In genomic region chr4:32829316-32829715, GRCm38 (mm10) we compare ENCODE assay signal across 27 mouse cellular contexts. TPM values are rescaled to one million over a fixed set of nuclear protein-coding genes. Genes with fewer than 3 reads are reported as not detected.
A peak's percentile ranks its signal among the peaks of the same experiment; 100 is the strongest.
DNase-seq lines count a peak whose midpoint lies in the region; ATAC-seq and TF ChIP-seq lines count a peak whose summit lies in the region.
"Had no signal": no experiment of that assay in that cellular context is flagged by ENCODE, and none has a peak within 500 bp of the region (broad histone marks: within the 10 kb centered on the region; RNA-seq: fewer than 3 reads in every experiment).

No protein-coding gene starts in this region.

- H3K9me3 ChIP-seq in kidney, embryonic 15.5 days (replicated peaks) = no peaks in the 10 kb centered on the region
- no peaks in the 10 kb centered on the region for H3K9me3 ChIP-seq in midbrain, embryonic 11.5 days (ENCODE audit: control insufficient read depth, low read length)
- H3K9me3 ChIP-seq in midbrain, embryonic 15.5 days = no peaks in the 10 kb centered on the region
- H3K9me3 ChIP-seq: forebrain, embryonic 13.5 days; G1E; hindbrain, embryonic 13.5 days; limb, embryonic 15.5 days; liver, embryonic 15.5 days; midbrain, embryonic 10.5 days; neural tube, embryonic 13.5 days had no signal

- 23% methylated on average over 10 of the region's 10 CpGs for WGBS in kidney, embryonic 15.5 days
- 80% methylated on average over 10 of the region's 10 CpGs for WGBS in midbrain, embryonic 11.5 days
- 82% methylated on average over 10 of the region's 10 CpGs for WGBS in midbrain, embryonic 15.5 days

- H3K27me3 ChIP-seq in kidney, embryonic 15.5 days = no peaks in the 10 kb centered on the region
- H3K27me3 ChIP-seq in midbrain, embryonic 11.5 days (ENCODE audit: control insufficient read depth, insufficient read depth, low read length) = no peaks in the 10 kb centered on the region
- H3K27me3 ChIP-seq in midbrain, embryonic 15.5 days (replicated peaks) = no peaks in the 10 kb centered on the region
- H3K27me3 ChIP-seq: forebrain, embryonic 13.5 days; hindbrain, embryonic 13.5 days; limb, embryonic 15.5 days; liver, embryonic 15.5 days; neural tube, embryonic 13.5 days had no signal

- peaks cover 27% of the 10 kb centered on the region for H3K4me1 ChIP-seq in kidney, embryonic 15.5 days
- H3K4me1 ChIP-seq in midbrain, embryonic 11.5 days (ENCODE audit: control insufficient read depth, insufficient read depth, low read length) = peaks cover 5% of the 10 kb centered on the region; the same call in 1 of the 2 replicates
- peaks cover 15% of the 10 kb centered on the region for H3K4me1 ChIP-seq in midbrain, embryonic 15.5 days

- no peak overlapping the region for H3K4me3 ChIP-seq in gastrocnemius, adult 2 months
- H3K4me3 ChIP-seq in kidney, embryonic 15.5 days (replicated peaks) = no peak overlapping the region
- no peak overlapping the region for H3K4me3 ChIP-seq in midbrain, embryonic 11.5 days (ENCODE audit: low read depth, low read length)
- no peak overlapping the region for H3K4me3 ChIP-seq in midbrain, embryonic 15.5 days
- H3K4me3 ChIP-seq: forebrain, embryonic 13.5 days; hindbrain, embryonic 13.5 days; limb, embryonic 15.5 days; liver, embryonic 15.5 days; midbrain, embryonic 10.5 days; myocyte; neural tube, embryonic 13.5 days had no signal

- peak; percentile 21 for DNase-seq in gastrocnemius, adult 2 months
- no peak for DNase-seq in gastrocnemius, postnatal 25 days
- no peak for DNase-seq in kidney, adult 18-20 months
- peak; percentile 71 for DNase-seq in midbrain, embryonic 11.5 days (ENCODE audit: low spot score, missing footprints)
- peak; percentile 26 for DNase-seq in mesoderm, embryonic 11.5 days (ENCODE audit: low read depth, low spot score)
- DNase-seq in cerebellum, postnatal 4 days (ENCODE audit: low spot score in 2 of 2) = no peak
- DNase-seq: adrenal gland, adult 8-10 months; cerebellum, adult 8-10 months; cerebellum, postnatal 25 days; heart, postnatal 36 days; kidney, postnatal 4 days; lung, embryonic 14.5 days; lung, postnatal 14 days; retina, postnatal 1 day; right cerebral cortex, postnatal 14 days; thymus, postnatal 25 days had no signal

- H3K36me3 ChIP-seq in kidney, embryonic 15.5 days = no peaks in the 10 kb centered on the region
- H3K36me3 ChIP-seq in midbrain, embryonic 11.5 days (ENCODE audit: control insufficient read depth, insufficient read depth, low read length) = no peaks in the 10 kb centered on the region
- no peaks in the 10 kb centered on the region for H3K36me3 ChIP-seq in midbrain, embryonic 15.5 days (replicated peaks)
- H3K36me3 ChIP-seq: G1E; hindbrain, embryonic 13.5 days; limb, embryonic 15.5 days; liver, embryonic 15.5 days; neural tube, embryonic 13.5 days had no signal

- H3K4me2 ChIP-seq in kidney, embryonic 15.5 days = no peak overlapping the region
- no peak overlapping the region for H3K4me2 ChIP-seq in midbrain, embryonic 11.5 days
- no peak overlapping the region for H3K4me2 ChIP-seq in midbrain, embryonic 15.5 days
- H3K4me2 ChIP-seq: forebrain, embryonic 13.5 days; hindbrain, embryonic 13.5 days; limb, embryonic 15.5 days; lung, embryonic 14.5 days; neural tube, embryonic 13.5 days had no signal

- H3K9ac ChIP-seq in kidney, embryonic 15.5 days = no peak overlapping the region
- no peak overlapping the region for H3K9ac ChIP-seq in midbrain, embryonic 11.5 days (ENCODE audit: low read length)
- H3K9ac ChIP-seq in midbrain, embryonic 15.5 days = no peak overlapping the region
- H3K9ac ChIP-seq: forebrain, embryonic 13.5 days; hindbrain, embryonic 13.5 days; limb, embryonic 15.5 days; liver, embryonic 15.5 days; lung, embryonic 14.5 days; neural tube, embryonic 13.5 days had no signal

- H3K27ac ChIP-seq in gastrocnemius, adult 2 months = peak overlapping the region; percentile 40; the same call in 1 of the 2 replicates
- no peak overlapping the region for H3K27ac ChIP-seq in kidney, embryonic 15.5 days
- H3K27ac ChIP-seq in midbrain, embryonic 11.5 days (ENCODE audit: low read depth, low read length) = no peak overlapping the region
- H3K27ac ChIP-seq in midbrain, embryonic 15.5 days = no peak overlapping the region
- H3K27ac ChIP-seq: forebrain, embryonic 13.5 days; hindbrain, embryonic 13.5 days; limb, embryonic 15.5 days; midbrain, embryonic 10.5 days; neural tube, embryonic 13.5 days had no signal

- TF ChIP-seq CTCF in gastrocnemius, adult 2 months (IDR thresholded peaks at IDR 0.05) = no peak

- intact Hi-C loops in gastrocnemius, adult 2 months (cut with DNase I) = no loop called here

- 0 out of 2 replicates have a peak, but pooled peaks have one; percentile 38 for ATAC-seq in kidney, embryonic 15.5 days (replicated peaks; ENCODE audit: low FRiP score)
- no peak for ATAC-seq in midbrain, embryonic 11.5 days (ENCODE audit: low FRiP score)
- no peak for ATAC-seq in midbrain, embryonic 15.5 days (replicated peaks)
- ATAC-seq: forebrain, embryonic 13.5 days; intestine, embryonic 16.5 days had no signal

RNA-seq across cellular contexts. Expression of gene Lyrm2, which starts 29.3 kb away (rescaled TPM):
- total RNA-seq in gastrocnemius, adult 2 months (2021) = 10 to 100 TPM; 15.7 to 26.1 TPM
- 10 to 100 TPM; 14.7 to 20.5 TPM for total RNA-seq in gastrocnemius, postnatal 25 days (2021)
- 112 and 115 TPM in 2 replicates for polyA plus RNA-seq in kidney, embryonic 15.5 days (2015; fragmentation: Nextera tagmentation; extraction: Ambion mirVana)
- polyA plus RNA-seq in midbrain, embryonic 11.5 days (2014; fragmentation: Nextera tagmentation; extraction: Ambion mirVana) = 169 and 175 TPM in 2 replicates
- polyA plus RNA-seq in midbrain, embryonic 15.5 days (2015; fragmentation: Nextera tagmentation; extraction: Ambion mirVana) = 115 and 124 TPM in 2 replicates

Comparison
In these comparisons a context has a peak if more than half of its experiments do, and no peak if none do; other contexts are left out.
1. DNase-seq: peak in gastrocnemius, adult 2 months (single experiment), midbrain, embryonic 11.5 days (single experiment) and mesoderm, embryonic 11.5 days (single experiment); none in gastrocnemius, postnatal 25 days (single experiment), kidney, adult 18-20 months (single experiment) and cerebellum, postnatal 4 days (0 of 2).